Mouse (Mus musculus) right cerebral cortex, postnatal 10 days (tissue): ENCODE data around the gene Dhx58.

ENCODE experiments used
- DNase-seq, 2 experiments: peaks; one replicate each; pipeline ENCODE4 v3.0.0; 2021; ENCODE audit warnings: low spot score in 2 of 2

The Dhx58 gene

DNA sequence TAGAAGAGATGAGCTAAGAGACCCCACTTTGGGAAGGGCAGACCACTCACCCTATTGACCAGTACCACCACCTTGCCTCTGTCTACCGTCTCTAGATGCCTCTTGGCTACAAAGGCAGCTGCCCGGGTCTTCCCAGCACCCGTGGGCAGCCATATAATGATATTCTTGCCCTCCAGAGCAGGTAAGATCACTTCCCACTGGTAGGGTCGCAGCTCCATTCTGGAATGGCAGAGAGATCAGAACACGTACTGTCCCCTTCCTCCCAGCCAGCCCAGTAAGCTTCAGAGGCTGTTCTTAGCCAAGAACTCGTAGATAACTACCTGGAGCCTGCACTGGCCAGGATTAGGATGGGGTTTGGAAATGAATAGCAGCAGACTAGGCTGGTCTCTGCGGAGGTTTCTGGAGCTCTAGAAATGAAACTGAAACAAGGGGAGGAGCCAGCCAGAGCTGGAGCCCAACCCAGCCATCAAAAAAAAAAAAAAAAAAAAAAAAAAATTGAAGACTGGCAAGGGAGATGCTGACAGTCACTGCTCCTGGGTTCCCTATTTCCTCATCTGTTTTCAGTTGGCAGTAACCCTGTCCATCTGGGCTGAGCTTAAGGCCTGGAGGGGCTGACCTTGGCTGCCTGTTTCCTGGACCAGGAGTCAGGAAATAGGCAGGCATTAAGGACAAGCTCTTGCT lies at the start of gene Dhx58:
TSS of gene Dhx58 (minus strand) at position 421 of the 681 bp plus-strand sequence.
- peak in 1 of 2 experiments; percentile 25 for DNase-seq

DNA sequence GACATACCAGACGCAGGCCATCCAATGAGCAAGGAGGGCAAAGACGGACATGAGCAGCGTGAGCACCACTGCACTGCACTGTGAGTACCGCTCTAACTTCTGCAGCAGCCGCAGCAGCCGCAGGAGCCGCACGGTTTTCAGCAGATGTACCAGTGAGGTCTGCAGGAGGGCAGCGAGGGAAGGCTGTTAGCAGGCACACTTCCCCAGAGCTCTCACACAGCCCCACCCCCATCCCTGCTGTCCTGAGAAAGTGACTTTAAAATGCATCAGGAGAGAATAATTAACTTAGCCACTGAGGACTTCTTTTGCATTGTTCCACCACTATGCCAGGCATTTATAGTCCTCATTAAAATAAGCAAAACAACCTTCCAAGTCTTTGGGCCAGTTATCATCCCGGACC lies 48.2 kb upstream of the Dhx58 start:
- DNase-seq: peak in 1 of 2 experiments; percentile 55

DNA sequence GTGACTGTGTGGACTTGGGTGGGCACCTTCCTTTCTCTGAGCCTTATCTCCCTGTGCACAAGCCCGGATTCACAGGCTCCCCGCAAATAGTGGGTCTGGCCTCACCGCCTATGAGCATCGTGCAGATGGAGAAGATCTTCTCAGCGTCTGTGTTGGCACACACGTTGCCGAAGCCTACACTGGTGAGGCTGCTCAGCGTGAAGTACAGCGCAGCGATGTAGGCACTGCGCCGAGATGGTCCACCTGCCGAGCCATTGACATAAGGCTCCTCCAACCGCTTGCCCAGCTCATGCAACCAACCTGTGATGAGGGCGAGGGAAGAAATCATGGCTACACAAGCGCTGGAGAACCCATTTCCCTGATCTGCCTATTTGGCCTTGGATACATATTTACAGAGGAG lies 46.1 kb upstream of the Dhx58 start:
- no peak for DNase-seq

DNA sequence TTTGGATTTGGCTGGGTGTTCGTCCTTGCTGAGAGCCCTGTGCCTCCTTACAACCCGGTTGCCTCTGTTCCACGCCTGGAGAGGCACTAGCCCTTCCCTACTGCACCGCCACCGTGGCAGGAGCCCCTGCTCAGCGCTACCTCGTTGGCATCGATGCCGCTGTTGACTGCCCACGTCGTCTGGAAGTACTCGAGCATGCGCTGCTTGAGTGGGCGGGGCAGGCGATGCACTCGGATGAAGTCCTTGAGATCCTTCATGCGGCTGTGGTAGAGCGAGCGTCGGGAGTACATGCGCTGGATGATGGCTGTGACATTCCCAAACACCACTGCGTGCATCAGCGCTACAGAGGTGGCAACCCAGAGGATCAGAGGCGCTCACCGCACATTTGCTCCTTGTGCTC lies 45.4 kb upstream of the Dhx58 start:
- DNase-seq: no peak

DNA sequence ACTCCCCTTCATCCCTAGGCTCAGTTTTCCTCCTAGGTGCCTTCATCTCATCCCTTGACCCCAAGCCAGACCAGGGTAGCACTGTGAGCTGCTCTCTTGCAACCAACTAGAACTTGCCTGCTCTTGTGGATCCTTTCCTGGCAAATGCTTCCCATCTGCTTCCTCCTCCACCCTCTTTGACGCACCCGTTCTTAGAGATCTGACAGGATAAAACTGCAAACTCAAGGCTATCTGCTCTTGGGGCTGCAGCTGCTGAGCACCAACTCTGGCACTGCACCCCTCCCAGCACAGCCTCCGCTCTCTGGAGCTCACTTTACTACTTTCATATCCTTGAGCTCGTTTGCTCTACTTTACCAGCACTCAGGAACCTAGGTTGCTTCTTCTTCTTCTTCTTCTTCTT lies 44.5 kb upstream of the Dhx58 start:
- no peak for DNase-seq

DNA sequence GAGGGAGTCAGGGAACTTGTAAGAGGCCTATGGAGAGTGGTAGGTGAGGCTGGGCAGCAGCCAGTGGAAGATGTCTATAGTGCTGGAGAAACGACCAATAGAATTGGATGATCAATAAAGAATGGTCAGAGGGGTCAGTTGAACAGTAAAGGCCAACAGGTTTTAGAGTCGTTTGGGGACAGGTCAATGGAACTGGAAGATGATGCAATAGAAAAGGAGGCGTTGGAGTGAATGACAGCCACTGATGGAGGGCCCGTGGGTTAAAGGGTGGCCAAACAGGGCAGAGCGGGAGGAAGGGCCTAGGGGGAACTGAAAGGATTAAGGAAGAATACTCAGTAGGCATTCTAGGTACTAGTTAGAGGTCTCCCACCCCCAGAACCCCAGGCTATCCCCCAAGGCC lies 43.0 kb upstream of the Dhx58 start:
- no peak for DNase-seq

DNA sequence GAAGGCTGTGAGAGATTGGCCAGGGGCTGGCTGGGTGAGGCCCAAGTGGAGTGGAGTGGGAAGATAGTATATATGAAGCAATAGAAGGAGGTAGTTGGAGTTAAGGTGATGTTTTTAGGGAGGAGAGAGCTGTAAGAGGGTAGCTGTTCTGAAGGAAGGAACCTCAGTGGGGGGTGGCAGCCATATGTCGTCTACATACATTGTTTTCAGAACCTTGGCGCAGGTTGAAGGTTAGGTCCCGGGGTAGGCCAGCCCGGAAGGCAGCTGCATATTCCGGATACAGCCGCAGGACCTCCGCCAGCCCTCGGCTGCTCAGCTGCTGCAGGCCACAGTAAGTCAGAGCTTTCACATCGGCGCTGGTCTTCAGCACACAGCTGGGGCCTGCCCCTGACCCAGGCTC lies 42.5 kb upstream of the Dhx58 start:
- no peak for DNase-seq

DNA sequence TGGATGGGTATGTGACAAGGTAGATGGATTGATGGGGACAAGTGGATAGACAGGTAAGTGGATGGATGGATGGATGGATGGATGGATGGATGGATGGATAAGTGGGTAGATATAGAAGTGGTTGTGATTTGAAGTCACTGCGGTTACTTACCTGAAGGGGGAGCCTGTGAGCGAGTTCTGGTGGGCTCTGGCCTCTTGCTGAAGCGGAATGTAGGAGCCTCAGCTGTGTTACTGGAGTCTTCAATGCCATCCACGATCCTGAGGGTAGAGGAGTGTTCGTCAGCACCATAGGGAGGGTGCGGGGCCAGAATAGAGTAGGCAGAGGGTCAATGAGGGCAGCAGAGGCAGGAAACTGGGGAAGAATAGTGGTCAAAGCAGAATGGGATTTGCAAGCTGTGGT lies 41.0 kb upstream of the Dhx58 start:
- peak in 1 of 2 experiments; percentile 68 for DNase-seq

DNA sequence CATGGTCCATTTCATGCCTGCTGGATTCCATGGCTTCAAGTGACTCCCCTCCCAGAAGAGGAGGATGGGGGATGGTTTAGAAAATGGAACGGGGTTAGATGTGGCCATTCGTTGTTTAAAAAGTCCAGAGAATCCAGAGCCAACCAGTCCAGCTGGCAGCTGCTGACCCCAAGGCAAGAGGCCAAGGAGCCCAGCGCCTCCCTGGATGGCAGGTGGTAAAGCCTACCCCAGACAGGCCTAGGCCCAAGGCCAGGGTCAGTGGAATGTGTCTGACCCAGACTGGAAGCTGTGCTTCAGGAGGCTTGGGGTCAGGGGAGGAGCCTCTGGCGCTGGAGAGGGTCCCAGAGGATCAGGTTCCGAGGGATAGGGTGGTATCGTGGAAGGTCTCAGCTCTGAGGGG lies 37.3 kb upstream of the Dhx58 start:
- peak in 1 of 2 experiments; percentile 61 for DNase-seq

DNA sequence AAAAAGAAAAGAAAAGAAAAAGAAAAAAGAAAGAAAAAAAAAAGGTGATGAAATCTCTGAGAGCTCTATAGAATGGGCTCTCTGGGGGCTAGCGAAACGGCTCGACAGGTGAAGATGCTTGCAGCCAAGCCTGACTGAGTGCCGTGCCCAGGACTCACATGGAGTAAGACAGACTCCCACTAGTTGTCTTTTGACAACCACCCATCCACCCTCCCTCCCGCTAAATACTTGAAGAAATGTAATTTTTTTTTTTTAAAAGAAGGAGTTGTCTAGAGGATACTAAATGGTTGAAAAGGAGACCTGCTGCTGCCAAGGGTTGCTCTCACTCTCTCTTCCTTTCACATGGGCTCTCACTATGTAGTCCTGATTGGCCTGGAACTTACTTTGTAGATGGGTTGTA lies 34.7 kb upstream of the Dhx58 start:
- no peak for DNase-seq

DNA sequence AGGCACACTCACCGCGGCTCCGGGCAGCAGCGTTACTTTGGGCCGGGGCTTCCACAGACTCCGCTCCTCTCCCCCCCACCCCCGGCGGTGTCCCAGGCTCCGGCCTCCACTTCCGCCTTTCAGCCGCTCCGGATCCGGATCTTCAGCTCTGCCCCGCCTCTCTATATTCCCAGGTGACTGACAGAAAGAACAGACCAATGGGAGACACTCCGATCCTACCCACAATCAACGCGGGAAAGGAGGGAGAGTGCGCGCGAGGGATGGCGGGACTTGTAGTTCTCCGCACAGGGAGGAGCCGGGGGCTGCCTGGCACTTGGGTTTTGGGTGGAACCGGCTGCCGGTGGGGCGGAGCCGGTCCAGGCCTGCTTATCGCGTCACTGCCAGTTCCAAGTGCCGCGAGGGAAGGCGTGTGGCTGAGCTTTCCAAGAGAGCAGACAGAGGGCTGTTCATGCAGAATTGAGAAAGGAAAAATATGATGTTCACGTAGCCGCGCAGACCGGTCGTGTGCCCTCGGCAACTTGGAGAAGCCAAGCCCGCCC lies 34.1 kb upstream of the Dhx58 start, which contains the start of gene Rab5c:
TSS of gene Rab5c (minus strand) at position 150 of the 539 bp plus-strand sequence.
- peak; percentile 99 for DNase-seq

DNA sequence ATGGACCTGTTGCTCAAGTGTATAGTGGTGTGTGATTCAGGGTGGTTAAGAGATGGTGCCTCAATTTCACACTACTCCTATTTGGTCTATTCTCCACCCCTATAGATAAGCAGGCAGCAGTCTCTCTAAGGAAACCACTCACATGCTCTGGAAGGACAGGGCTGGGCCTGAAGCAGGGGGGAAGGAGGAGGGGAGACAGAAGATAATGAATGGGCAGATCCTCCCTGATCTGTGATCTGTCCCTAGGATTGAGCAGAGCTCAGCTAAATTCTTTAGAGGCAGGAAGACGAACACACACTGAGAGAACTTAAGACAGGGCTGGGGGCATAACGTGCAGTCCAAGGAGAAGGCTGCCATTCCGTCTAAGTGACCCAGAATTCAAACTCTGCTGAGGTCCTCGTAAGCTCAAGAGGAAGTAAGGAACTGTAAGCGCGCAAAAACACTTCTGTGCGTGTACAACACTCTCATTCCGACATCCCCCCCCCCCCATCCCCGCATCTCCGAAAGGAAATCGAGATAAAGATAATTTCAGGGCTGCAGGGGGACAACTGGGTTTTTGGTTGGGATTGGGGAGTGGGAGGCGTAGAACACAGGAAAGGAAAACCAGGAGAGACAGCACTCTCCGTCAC lies 33.1 kb upstream of the Dhx58 start:
- DNase-seq: no peak

DNA sequence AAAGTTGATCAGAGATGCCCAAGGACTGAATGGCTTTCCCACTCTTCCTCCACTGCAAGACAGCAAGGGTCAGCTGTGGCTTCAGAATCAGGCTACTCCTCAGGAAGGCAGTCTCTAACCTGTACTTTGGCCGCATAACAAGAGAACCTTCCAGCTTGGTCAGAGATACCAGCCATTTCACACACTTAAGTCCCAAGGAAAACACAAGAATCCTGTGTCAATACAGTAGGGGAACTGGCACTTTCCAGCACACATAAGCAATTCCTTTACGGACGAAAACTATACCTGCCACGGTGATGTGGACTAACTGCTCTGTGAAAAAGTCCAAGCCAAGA lies 32.6 kb upstream of the Dhx58 start:
- DNase-seq: no peak

DNA sequence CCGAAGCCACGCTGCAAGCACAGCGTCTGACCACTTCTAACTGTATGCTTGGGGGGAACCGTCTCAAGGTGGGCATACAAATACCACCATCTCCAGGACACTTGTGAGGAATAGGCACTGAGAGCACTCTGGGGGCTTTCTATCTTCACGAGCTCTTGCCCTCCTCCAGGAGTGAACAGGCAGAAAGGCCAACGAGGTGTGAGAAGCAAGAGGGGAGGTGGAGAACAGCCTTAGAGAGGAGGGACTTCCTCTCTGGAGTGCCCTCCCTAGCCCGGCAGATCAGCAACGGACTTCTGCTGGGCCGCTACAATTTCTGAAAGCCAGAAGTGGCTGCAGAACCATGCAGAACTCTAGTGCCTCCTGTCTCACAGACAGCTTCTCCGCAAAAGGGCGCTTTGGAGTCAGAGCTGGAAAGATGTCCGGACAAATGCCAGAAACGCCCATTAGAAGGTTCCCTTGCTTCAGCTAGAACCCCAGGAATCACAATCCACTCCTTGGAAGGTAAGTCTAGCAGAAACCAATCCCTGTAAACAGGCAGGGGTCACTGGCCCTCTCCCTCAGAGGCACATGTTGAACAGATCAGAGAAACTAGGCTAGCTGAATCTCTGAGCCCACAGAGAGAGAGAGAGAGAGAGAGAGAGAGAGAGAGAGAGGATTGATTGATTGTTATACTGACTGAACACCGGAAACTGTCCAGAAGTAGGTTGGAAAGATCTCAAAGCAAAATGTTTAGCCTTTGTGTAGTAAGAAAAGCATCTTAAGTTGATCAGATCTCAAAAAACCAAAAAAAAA lies 32.1 kb upstream of the Dhx58 start:
- peak in 1 of 2 experiments; percentile 33 for DNase-seq

DNA sequence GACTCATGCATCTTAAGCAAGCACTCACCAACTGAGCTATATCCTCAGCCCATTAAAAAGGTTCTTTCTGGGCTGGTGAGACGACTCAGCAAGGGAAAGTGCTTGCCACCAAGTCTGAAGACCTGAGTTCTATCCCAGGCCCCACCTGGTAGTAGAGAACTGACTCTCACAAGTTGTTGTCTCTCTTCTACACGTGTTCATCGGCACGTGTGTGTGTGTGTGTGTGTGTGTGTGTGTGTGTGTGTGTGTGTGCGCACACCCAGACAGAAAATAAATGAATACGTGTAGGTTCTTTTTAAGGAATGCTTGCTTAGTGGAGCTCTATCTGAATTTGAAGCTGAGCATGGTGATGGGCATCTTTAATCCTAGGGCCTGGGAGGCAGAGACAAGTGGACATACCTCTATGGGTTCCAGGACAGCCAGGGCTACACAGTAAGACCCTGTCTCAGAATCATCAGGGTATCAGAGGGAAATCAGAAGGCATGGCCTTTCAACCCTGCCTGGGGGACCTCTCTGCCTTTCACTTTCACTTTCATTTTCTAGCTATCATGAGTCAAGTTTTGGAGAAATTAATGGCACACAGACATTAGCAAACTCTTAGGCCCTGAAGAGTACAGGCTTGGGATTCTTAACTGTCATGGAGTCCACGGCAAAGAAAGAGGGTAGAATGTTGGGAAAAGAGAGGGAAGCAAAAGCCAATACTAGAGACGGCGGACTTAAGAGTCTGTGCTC lies 31.2 kb upstream of the Dhx58 start:
- no peak for DNase-seq

DNA sequence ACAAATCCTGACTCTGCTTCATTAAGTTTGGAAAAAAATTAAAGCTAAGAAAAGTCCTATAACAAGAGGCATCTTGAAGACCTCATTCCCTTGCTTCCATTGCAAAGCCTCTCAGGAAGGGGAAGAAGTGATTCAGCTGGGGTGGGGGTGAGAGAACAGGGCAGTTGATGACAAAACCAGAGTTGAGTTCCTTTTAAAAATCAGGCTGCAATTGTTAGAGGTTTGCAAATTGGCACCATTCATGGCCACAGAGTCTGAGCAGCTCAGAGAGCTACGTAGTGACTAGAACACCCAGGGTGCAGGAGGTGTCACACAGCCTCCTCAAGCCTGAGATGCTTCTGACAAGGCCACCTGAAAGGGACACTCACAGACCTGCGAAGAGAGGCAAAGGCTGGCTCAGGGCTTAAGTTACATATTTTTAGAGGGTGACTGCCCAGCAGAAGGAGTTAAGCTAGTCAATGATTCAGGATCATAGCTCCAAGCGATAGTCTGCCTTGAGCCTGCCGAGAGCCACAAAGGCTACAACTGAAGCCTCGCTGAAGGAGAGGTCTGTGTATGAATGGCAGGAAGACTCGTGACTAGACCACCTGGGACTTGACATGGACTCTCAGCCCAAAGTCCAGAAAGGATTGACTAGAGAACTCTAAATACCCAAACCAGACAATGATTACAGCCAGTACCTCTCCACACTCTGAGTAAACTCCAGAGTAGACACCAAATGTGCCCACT lies 26.6 kb upstream of the Dhx58 start:
- DNase-seq: no peak

DNA sequence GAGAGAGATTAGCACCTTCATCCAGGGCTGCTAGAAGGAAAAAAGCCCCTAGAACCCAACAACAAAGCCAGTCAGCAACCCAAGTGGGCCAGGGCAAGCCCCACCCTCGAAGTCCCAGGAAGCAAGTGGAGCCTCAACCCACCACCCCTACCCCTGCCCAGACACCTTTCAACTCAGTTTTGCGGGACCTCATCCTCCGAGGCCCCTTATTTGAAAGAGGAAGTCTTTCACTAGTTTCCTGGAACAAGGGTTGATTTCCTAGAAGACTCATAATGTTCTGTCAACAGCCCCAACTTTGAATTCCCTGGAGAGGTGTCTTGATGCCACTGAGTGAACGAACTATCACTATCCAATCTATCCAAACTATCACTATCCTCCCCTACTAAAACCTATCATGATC lies 25.9 kb upstream of the Dhx58 start:
- no peak for DNase-seq

DNA sequence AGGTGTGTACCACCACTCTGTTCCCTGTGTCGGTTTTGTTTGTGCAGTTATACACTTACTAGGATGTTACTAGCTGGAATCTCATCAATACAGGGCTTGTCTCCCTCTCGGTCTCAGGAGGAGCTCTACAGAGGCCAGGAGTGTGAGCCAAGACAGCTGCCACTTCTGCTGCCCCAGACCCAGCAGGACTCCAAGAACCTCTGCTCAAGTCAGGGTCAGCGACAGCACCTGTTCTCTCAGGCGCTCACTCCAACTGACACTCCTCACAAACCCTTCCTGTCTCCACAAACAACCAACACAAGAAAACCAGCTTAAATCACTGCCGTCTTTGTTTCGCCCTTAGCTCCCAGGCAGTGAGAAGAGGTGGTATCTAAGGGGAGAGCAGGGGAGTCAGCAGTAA lies 24.5 kb upstream of the Dhx58 start:
- DNase-seq: peak in 1 of 2 experiments; percentile 33

DNA sequence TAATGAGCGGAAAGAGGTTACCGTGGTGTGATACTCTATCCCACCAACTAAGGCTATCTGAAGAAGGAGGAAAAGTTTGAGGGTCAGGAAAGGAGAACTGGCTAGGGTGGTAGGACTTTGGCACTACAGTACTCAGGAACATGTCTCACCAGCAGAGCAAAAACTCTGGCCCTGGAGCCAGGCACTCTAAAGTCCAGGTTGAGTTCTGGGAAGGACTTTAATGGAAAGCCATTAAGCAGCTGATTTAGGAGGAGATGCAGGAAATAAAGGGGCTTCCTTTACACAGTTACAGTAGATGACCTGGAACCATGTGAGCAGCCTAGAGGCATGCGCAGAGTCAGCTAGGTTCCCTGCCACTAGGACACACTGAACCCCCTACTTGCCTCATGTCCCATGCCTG lies 23.1 kb upstream of the Dhx58 start:
- no peak for DNase-seq

DNA sequence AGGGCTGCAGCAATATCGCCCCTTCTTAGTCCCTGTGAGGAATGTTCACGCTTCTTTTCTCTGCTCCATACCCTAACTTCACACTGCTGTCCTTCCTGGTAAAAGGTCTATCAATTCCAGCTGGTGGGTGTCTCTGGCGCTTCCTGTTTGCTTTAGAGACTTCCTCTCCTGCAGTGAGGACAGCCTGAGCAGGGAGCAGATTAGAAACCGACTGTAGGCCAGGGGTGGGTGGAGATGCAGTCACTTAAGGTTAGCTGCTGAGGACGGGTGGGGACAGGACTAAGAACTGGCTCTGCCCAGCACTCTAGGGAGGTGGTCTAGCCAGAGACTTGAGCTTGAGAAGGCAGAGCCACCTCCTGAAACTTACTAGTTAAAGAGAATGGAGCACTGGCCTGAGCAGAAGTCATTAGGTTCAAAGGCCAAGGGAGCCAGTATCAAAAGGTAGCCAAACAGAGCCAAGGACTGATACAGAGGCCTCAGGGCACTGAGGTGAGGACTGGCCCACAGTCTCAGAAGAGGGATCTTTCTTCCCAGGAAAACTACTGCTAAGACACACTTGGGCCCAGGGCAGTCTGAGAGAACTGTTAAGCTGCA lies 20.9 kb upstream of the Dhx58 start:
- DNase-seq: peak in 1 of 2 experiments; percentile 30

DNA sequence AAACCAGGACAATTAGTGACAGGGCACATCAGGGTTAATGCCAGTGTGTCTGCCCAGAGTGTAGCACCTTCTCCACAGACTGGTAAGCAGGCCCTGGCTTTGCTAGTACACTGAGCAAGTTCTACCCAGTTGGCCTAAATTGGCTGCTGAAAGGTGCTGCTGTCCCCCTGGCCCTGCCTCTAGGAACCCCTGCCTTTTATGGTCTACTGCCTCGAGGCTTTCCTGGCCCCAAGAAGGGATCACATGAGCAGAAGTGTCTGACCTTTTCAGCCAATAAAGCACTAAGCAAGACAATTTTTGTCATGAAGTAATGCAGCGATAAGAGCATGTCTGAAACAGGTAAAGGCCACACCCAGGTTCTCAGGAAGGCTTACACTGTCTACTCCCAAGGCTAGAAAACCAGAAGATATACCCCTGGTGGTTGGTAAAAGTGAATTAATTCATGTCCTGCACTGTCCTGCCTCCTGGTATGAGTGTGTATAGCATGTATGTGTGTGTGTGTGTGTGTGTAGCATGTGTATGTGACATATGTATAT lies 18.5 kb upstream of the Dhx58 start:
- no peak for DNase-seq
